Mouse (Mus musculus) heart, embryonic 14.5 days (tissue): ENCODE data around the gene Nectin1. TPM values are rescaled to one million over a fixed set of nuclear protein-coding genes. Genes with fewer than 3 reads are reported as not detected.

ENCODE experiments used
- ATAC-seq: fragments of 200-750 bp; cut with Nextera tagmentation; 2 replicates; pipeline ENCODE4 v1.8.0; 2017; ENCODE audit warnings: low read depth, moderate TSS enrichment; ENCODE audit not compliant: insufficient number of reproducible peaks, insufficient read depth, low FRiP score
- H3K27ac ChIP-seq, 2 experiments: fragments of 200-500 bp in 1 of 2; fragments of 300-500 bp in 1 of 2; sonication (generic) in 1 of 2; replicated peaks in 1 of 2; 2 replicates each; pipeline ENCODE4 v1.5.1; 2012 to 2014; ENCODE audit warnings: low read depth in 2 of 2, low read length in 2 of 2, control low read depth in 1 of 2, mild to moderate bottlenecking in 1 of 2, mixed read lengths in 1 of 2; ENCODE audit not compliant: control insufficient read depth in 1 of 2, insufficient read depth in 1 of 2
- H3K27me3 ChIP-seq: fragments of 300-500 bp; sonication (generic); 2 replicates; pipeline ENCODE4 v1.6.1; 2014; ENCODE audit warnings: mild to moderate bottlenecking, low read length, control low read depth; ENCODE audit not compliant: control insufficient read depth, insufficient read depth
- H3K36me3 ChIP-seq: fragments of 300-500 bp; sonication (generic); 2 replicates; pipeline ENCODE4 v1.6.1; 2014; ENCODE audit warnings: mild to moderate bottlenecking, control low read depth, low read length, mixed read lengths; ENCODE audit not compliant: control insufficient read depth, insufficient read depth
- H3K4me1 ChIP-seq, 2 experiments: fragments of 200-500 bp in 1 of 2; fragments of 300-500 bp in 1 of 2; sonication (generic) in 1 of 2; 2 replicates each; pipeline ENCODE4 v1.6.1; 2012 to 2014; ENCODE audit warnings: low read length in 2 of 2, control low read depth in 1 of 2, mixed read lengths in 1 of 2; ENCODE audit not compliant: control insufficient read depth in 2 of 2, insufficient read depth in 2 of 2
- H3K4me2 ChIP-seq: fragments of 300-500 bp; sonication (generic); 2 replicates; pipeline ENCODE4 v1.6.1; 2014; ENCODE audit warnings: mild to moderate bottlenecking, low read length
- H3K4me3 ChIP-seq, 2 experiments: fragments of 200-500 bp in 1 of 2; fragments of 300-500 bp in 1 of 2; sonication (generic) in 1 of 2; 2 replicates each; pipeline ENCODE4 v1.5.1; 2012 to 2014; ENCODE audit warnings: low read length in 2 of 2, mild to moderate bottlenecking in 2 of 2, control low read depth in 1 of 2, low read depth in 1 of 2, moderate library complexity in 1 of 2; ENCODE audit not compliant: control insufficient read depth in 1 of 2, insufficient read depth in 1 of 2
- H3K9ac ChIP-seq: fragments of 300-500 bp; sonication (generic); 2 replicates; pipeline ENCODE4 v1.6.1; 2014; ENCODE audit warnings: mild to moderate bottlenecking, low read length
- H3K9me3 ChIP-seq: fragments of 300-500 bp; sonication (generic); 2 replicates; pipeline ENCODE4 v1.6.1; 2016; ENCODE audit warnings: low read length, control low read depth; ENCODE audit not compliant: control insufficient read depth
- WGBS: fragments of 180-500 bp; shearing (Covaris S2); extraction: QIAGEN DNeasy Blood & Tissue Kit; methylation state at CpG from one replicate; pipeline ENCODE4 v1.1.7; 2014; 5-methylcytosine and 5-hydroxymethylcytosine counted together
- polyA plus RNA-seq: library from polyadenylated mRNA; unstranded; fragments of >200 nt; fragmentation: Nextera tagmentation; extraction: Ambion mirVana; gene quantifications from 2 replicates; pipeline ENCODE4 v1.2.1, GENCODE M21; 2014

Gene Nectin1
- polyA plus RNA-seq, 1 experiment from 2014 or later = 1.9 TPM

DNA sequence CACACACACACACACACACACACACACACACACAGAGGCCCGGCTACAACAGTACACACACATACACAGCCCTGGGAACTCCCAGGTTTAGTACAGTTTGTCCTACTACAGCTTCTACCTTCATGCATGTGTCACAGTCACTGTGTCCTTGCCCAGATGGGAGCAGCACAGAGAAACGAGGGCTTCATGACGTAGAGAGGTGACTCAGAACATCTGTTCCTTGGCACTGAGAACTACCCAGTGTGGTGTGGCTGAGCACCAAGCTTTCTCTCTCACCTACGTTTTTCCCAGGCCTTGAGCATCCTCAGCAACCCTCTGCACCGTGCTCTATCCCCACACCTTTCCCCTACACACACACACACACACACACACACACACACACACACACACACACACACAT, 104.1 kb downstream of the Nectin1 start:
- H3K9me3 ChIP-seq = no peaks in the 10 kb centered on the region
- no peak overlapping the region for H3K4me3 ChIP-seq
- ATAC-seq = no peak
- H3K27ac ChIP-seq = no peak overlapping the region
- WGBS = 56% methylated on average over 5 of the region's 5 CpGs
- H3K36me3 ChIP-seq = no peaks in the 10 kb centered on the region
- H3K4me1 ChIP-seq = 0 out of 4 replicates have a peak, but pooled peaks cover 0 to 3% of the 10 kb centered on the region in 2 experiments
- H3K4me2 ChIP-seq = no peak overlapping the region
- peaks cover 34% of the 10 kb centered on the region for H3K27me3 ChIP-seq
- no peak overlapping the region for H3K9ac ChIP-seq

DNA sequence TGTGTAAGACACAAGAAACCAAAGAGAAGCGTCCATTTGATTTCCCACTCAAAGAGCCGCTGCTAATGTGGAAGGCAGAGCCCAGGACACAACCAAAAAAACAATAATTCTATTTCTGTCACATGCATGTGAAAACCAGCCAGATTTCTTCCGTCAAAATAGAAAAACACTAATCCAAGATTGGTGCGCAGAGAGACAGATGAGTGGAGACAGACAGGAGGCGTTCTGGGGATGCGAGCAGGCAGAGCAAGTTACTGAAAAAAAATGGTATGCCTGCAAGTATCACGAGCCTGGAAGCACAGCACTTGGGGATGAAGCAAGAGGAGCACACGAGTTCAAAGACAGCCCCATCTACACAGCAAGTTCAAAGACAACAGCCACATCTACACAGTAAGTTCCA, 106.5 kb downstream of the Nectin1 start:
- Histone ChIP-seq H3K9me3 (no peaks in the 10 kb centered on the region), H3K27me3 (peaks cover 14% of the 10 kb centered on the region), H3K36me3 (no peaks in the 10 kb centered on the region), H3K4me2 (no peak overlapping the region), H3K27ac (peak overlapping the region in 1 of 2 experiments; percentile 51; a peak in 1 of 4 replicates), H3K9ac (no peak overlapping the region), H3K4me1 (no peaks in the 10 kb centered on the region), H3K4me3 (no peak overlapping the region)
- WGBS = 74% methylated on average over 8 of the region's 8 CpGs
- no peak for ATAC-seq

DNA sequence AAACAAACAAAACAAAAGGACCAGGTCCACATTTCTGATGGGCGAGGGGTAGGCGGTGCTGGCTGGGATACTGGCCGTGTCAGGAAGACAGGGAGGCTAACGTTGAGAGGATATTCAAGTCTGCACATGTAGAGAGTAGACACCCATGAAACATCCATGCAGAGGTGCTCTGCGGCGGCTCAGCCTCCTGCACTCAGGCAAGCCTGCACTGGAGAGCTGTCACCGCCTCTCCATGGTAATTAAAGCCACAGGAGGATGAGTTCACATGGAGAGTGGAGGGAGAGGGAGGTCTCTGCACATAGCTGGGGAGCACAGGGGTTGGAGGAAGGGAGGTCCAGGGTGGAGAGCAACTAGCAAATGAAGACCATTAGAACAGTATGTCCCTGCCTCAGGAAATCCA, 107.4 kb downstream of the Nectin1 start:
- no peak overlapping the region for H3K27ac ChIP-seq
- no peak overlapping the region for H3K9ac ChIP-seq
- H3K36me3 ChIP-seq = no peaks in the 10 kb centered on the region
- 0 out of 2 replicates have a peak, but pooled peaks cover 7% of the 10 kb centered on the region for H3K27me3 ChIP-seq
- H3K4me2 ChIP-seq = no peak overlapping the region
- no peak for ATAC-seq
- no peaks in the 10 kb centered on the region for H3K4me1 ChIP-seq
- WGBS = 61% methylated on average over 7 of the region's 7 CpGs
- no peaks in the 10 kb centered on the region for H3K9me3 ChIP-seq
- H3K4me3 ChIP-seq = no peak overlapping the region

GRCm38 (mm10) chr9:43855887-43856286, 112.1 kb downstream of the Nectin1 start:
- no peaks in the 10 kb centered on the region for H3K9me3 ChIP-seq
- H3K9ac ChIP-seq = no peak overlapping the region
- H3K4me3 ChIP-seq = no peak overlapping the region
- H3K27ac ChIP-seq = no peak overlapping the region
- WGBS = 76% methylated on average over 7 of the region's 7 CpGs
- H3K4me2 ChIP-seq = no peak overlapping the region
- ATAC-seq = no peak
- H3K36me3 ChIP-seq = no peaks in the 10 kb centered on the region
- peaks cover 3 to 5% of the 10 kb centered on the region in 2 experiments; a peak in 2 of 4 replicates for H3K4me1 ChIP-seq
- H3K27me3 ChIP-seq = no peaks in the 10 kb centered on the region
